Mouse (Mus musculus) kidney, adult 18-20 months (tissue): ENCODE results near the gene Agap1.

ENCODE experiments used
- DNase-seq: peaks from one replicate; pipeline ENCODE4 v3.0.0; 2021

The Agap1 gene

GRCm38 (mm10) chr1:89510731-89511130, 56.1 kb downstream of the Agap1 start:
- no peak for DNase-seq

GRCm38 (mm10) chr1:89513616-89514283, 59.1 kb downstream of the Agap1 start:
- no peak for DNase-seq

- no peak for DNase-seq
Measured at GRCm38 (mm10) chr1:89515808-89516560, 61.4 kb downstream of the Agap1 start.

GRCm38 (mm10) chr1:89517817-89518216, 63.2 kb downstream of the Agap1 start:
- DNase-seq = no peak

DNA sequence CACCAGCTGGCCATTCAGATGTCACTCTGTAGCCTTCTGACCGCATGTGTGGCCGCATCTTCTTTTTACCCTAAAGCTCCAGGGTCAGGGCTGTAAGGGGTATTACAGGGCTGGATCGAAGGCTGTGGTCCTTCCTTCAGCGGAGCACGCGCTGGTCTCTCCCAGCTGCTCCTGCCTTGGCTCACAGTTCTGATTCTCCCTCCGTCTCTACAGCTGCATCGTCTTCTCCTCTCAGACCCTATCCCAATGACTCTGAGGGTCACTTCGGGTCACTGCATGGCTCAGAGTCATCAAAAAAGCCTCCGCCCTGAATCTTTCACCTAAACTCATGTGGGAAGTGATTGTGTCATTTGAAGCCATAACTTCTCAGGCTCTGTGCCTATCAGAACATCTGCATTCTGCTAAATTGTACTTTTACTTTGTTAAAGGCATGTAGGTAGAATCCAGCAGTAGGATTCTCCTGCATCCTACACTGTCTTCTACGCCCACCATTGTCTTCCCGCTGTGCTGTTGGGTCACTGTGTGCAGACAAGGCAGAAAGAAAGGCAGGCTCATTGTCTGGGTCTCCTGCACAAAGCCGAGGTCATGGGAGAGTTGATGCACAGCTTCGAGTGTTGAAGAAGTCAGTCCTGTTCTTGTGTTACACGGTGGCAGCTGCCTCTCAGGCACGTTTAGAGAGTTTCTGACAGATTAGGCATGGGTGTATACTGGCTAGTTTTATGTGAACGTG, 65.5 kb downstream of the Agap1 start:
- no peak for DNase-seq

DNA sequence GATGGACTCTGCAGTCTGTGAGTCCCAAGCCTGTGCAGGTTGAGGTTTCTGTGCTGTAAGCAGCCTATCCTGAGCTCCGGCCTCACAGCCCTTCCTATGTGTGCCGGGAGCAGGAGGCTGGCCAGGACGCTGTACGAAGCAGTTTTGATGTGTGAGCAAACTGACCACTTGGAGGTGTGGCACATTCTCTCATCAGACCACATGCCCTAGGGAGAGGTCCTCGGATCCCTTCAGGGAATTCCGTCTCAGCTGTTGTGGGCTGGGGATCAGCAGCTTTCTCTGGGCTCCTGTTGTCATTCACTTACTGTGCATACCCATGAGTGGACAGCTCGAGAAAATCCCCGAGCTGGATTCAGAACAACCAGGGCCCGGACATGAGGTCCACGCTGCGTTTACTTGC, 66.8 kb downstream of the Agap1 start:
- no peak for DNase-seq

DNA sequence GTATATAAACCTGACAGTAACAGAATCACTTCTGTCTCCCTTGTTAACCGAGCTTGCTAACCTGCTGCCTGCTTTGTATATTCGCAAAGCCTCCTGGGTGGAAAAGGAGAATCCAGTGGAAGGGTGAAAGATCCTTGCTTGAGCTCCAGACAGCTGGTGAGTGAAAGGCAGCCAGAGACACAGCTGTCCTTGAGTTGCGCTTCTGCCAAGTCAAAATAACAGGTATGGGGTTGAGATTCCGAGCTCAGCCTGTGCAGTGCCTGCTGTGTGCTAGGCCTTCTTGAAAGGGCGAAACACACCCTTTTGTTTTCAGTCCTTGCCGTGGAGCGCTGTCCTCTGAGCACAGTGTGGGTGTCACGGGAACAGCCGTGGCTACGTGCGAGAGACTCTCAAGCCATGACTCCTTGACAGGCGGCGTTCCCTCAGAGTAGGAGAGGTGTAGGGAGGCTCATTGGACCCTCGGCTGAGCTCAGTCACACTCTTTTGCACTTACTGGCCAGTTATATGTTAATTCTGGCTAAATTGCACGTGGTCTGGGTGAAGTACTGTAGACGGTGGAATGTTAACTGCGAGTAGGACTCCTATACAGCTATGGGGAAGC, 67.4 kb downstream of the Agap1 start:
- DNase-seq = no peak

DNA sequence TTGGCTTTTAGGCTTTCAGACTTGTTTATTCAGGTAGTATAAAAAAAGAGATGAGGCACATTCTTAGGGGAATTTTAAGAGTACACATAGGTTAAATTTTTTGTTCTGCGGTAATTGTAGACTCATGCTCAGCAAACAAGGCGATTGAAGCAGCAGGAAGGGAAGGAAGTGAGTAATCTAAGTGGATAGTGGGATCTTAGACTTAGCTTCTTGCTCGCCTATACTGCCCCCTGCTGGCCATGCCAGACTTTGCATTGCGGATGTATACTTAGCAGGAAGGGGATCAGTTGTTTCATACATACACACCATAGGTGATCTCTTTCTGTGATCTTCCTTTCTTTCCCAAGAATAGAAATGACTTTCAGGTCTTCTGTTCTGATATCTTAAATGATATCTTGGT, 69.8 kb downstream of the Agap1 start:
- peak; percentile 91 for DNase-seq

- DNase-seq = no peak
Measured at GRCm38 (mm10) chr1:89524998-89525397, 70.4 kb downstream of the Agap1 start.

DNA sequence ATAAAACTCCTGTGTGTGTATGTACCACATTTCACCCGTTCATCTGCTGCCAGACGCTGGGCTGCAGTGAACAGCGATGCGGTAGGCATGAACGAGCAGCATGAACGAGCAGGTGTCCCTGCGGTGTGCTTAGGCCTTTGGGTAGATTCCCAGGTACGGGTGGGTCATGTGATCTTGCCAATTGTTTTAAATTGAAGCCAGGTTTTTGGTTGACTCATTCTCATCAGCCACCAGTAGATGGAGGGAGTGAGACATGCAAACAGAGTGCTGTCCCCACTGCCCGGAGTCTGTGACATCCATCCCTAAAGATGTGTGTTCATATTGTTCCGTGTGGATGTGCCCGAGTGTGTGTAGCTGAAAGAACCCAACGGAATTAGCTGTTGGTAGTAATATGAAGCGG, 71.2 kb downstream of the Agap1 start:
- DNase-seq = peak; percentile 60

DNA sequence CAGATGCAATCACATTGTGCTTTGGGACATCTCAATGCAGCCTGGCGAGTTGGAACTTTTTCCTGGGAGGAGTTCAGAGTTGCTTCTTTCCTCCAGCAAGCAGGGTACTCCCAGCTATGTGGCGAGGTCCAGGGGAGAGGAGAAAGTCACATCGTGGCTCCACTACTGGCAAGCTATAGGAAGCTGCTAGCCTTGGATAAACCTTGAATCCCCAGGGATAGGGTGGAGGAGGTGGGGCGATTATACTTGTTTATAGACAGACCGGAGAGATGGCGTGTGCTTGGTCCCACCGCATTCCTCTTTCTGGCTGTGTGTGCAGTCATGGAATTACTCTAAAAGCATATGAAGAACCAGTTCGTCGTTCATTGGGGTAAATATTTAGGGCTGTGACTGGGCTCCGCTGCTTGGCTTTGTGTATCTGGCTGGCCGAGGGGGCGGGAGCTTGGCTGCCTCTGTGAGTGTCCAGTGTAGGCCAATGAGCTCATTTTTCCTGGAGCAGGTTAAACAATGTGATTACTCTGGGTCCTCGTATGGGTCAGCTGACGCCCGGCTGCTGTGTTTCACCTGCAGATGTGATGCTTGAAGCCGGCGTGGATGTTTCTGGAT, 74.2 kb downstream of the Agap1 start:
- DNase-seq = no peak

- DNase-seq = no peak
Measured at GRCm38 (mm10) chr1:89533702-89534101, 79.1 kb downstream of the Agap1 start.

GRCm38 (mm10) chr1:89535206-89535605, 80.6 kb downstream of the Agap1 start:
- DNase-seq = no peak

DNA sequence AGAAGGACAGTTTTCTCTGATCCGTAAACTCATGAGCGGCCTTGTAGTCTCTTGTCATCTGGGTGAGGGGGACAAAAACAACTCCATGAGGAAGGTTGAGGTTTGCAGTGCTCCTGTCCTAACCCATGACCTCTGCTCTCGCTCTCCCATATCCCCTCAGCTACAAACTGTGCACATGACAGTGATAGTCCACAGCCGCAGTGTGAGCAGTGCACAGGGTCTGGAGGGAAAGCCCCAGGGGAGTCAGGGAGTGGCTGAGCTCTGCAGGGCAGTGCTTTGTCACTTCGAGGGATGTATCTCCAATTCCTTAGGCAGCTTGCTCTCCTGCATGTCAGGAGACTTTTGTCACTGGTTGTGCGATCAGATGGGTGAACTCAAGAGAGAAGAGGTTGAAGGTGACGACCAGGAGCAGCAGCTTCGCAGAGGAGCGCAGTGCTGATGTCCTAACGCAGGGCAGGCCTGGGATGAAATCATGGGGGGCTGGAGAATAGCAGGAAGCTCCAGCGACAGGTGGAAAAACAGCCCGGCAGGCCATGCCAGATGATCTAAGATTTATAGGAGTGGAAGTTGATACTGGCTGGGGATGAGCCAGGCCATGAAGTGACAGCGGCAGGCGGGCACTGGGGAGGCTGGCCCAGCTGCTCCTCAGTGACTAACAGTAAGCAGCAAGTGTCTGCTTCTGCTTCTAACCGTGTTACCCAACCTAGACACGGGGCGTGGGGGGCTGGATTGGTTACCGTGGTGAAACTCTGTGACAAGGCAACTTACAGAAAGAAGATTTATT, 83.7 kb downstream of the Agap1 start:
- no peak for DNase-seq

DNA sequence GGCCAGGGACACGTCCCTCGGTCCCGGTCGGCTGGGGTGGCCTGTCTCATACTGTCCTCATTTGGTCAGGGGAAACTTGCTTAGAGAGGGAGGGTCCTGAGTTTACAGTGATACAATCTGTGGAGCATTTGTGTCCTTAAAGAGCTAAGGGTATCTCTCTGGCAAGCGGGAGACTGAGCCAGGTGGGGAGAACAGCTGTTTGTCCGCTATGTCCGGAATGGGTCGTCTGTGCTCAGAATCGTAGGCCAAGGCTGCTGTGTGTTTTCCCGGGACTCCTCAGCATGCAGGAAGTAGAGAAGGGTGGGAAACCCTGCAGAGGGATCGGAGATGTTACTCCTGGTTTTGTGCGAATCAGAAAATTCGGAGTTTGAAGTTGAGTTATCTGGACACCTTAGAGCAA, 84.5 kb downstream of the Agap1 start:
- DNase-seq = no peak

GRCm38 (mm10) chr1:89541151-89541550, 86.5 kb downstream of the Agap1 start:
- no peak for DNase-seq

DNA sequence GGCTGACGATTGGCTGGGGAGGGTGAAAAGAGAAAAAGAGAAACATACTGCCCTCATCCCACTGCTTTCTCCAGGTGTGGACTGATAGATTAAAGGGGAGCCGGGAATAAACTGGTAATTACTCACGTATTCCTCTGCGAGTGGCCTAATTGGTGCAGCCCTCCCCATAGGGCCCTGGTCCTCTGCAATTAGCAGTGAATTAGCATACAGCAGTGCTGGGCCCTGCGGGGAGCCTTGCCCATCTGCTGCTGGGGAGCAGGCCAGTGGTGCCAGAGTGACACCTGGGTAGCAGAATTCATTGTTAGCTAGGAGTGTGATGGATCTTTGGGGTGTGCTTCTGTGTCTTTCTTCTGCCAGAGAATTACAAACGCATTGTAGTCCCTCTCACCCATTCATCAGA, 87.9 kb downstream of the Agap1 start:
- DNase-seq = no peak

DNA sequence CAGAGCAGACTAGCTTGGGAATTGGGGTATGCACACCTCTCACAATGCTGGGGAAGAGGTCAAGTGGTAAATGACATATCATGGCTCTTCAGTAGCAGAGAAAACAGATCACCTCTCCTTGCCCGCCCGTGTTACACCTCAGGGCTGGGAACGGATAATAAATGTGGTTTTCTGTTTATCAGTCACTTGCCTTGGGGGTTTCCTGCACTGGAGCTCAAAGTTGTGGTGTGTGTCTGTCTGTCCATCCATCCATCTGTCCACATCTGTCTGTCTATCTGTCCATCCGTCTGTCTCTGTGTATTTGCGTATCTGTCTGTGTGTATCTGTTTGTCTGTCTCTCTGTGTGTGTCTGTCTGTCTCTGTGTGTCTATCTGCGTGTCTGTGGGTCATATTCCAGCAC, 88.7 kb downstream of the Agap1 start:
- DNase-seq = no peak

GRCm38 (mm10) chr1:89544094-89544493, 89.5 kb downstream of the Agap1 start:
- no peak for DNase-seq

- no peak for DNase-seq
Measured at GRCm38 (mm10) chr1:89545099-89545498, 90.5 kb downstream of the Agap1 start.

- DNase-seq = no peak
Measured at GRCm38 (mm10) chr1:89547525-89548504, 93.2 kb downstream of the Agap1 start.
